Mouse (Mus musculus) embryonic facial prominence, embryonic 10.5 days (tissue): ENCODE measurements at regions not wholly inside any gene's neighbourhood (a gene's known extent, or its start where the extent isn't known, plus 50 kb on each side); places are given as distances from the start of the nearest gene placed in this dataset.

Source experiments
- DNase-seq: peaks from one replicate; pipeline ENCODE4 v3.0.0-alpha.2; 2017; ENCODE audit warnings: low spot score
- H3K27ac ChIP-seq: fragments of 300-500 bp; sonication (generic); replicated peaks from 2 replicates; pipeline ENCODE4 v1.5.1; 2016; ENCODE audit warnings: mild to moderate bottlenecking
- H3K27me3 ChIP-seq: fragments of 300-500 bp; sonication (generic); replicated peaks from 2 replicates; pipeline ENCODE4 v1.6.1; 2016; ENCODE audit warnings: low read depth, mild to moderate bottlenecking; ENCODE audit not compliant: poor library complexity, severe bottlenecking
- H3K36me3 ChIP-seq: fragments of 300-500 bp; sonication (generic); replicated peaks from 2 replicates; pipeline ENCODE4 v1.6.1; 2016; ENCODE audit warnings: mild to moderate bottlenecking, moderate library complexity
- H3K4me1 ChIP-seq: fragments of 300-500 bp; sonication (generic); 2 replicates; pipeline ENCODE4 v1.6.1; 2016
- H3K4me3 ChIP-seq: fragments of 300-500 bp; sonication (generic); 2 replicates; pipeline ENCODE4 v1.5.1; 2016; ENCODE audit warnings: mild to moderate bottlenecking, moderate library complexity
- H3K9me3 ChIP-seq: fragments of 300-500 bp; sonication (generic); 2 replicates; pipeline ENCODE4 v1.6.1; 2016; ENCODE audit warnings: mild to moderate bottlenecking
- WGBS: fragments of 180-500 bp; shearing (Covaris S2); methylation state at CpG from one replicate; pipeline ENCODE4 v1.1.7; 2016; 5-methylcytosine and 5-hydroxymethylcytosine counted together

- H3K4me3 ChIP-seq = no peak overlapping the region
- H3K36me3 ChIP-seq = no peaks in the 10 kb centered on the region
- no peak for DNase-seq
- H3K4me1 ChIP-seq = peaks cover 73% of the 10 kb centered on the region
- WGBS = 65% methylated on average over 5 of the region's 5 CpGs
- H3K27ac ChIP-seq = no peak overlapping the region
- peaks cover 3% of the 10 kb centered on the region; the same call in 1 of the 2 replicates for H3K9me3 ChIP-seq
- peaks cover 97% of the 10 kb centered on the region for H3K27me3 ChIP-seq
Observed at GRCm38 (mm10) chr6:100435222-100435621, 147.9 kb upstream of the Rybp start.

- WGBS = 33% methylated on average over 9 of the region's 9 CpGs
- H3K4me1 ChIP-seq = peaks cover 73% of the 10 kb centered on the region
- no peak overlapping the region; the same call in 1 of the 2 replicates for H3K4me3 ChIP-seq
- peaks cover 3% of the 10 kb centered on the region; the same call in 1 of the 2 replicates for H3K9me3 ChIP-seq
- peaks cover 100% of the 10 kb centered on the region for H3K27me3 ChIP-seq
- no peaks in the 10 kb centered on the region for H3K36me3 ChIP-seq
- H3K27ac ChIP-seq = peak overlapping the region; percentile 66; the same call in 1 of the 2 replicates
- DNase-seq = peak; percentile 40
Observed at GRCm38 (mm10) chr6:100433534-100433867, 146.2 kb upstream of the Rybp start.

- H3K4me1 ChIP-seq = peaks cover 73% of the 10 kb centered on the region
- peak overlapping the region; percentile 66 for H3K27ac ChIP-seq
- no peaks in the 10 kb centered on the region for H3K36me3 ChIP-seq
- H3K4me3 ChIP-seq = peak overlapping the region; percentile 24
- H3K9me3 ChIP-seq = peaks cover 3% of the 10 kb centered on the region; the same call in 1 of the 2 replicates
- H3K27me3 ChIP-seq = peaks cover 100% of the 10 kb centered on the region
- 10% methylated on average over 17 of the region's 17 CpGs for WGBS
- peak; percentile 79 for DNase-seq
Observed at GRCm38 (mm10) chr6:100432688-100433533, 145.6 kb upstream of the Rybp start.

- Histone ChIP-seq H3K27me3 (peaks cover 100% of the 10 kb centered on the region), H3K36me3 (no peaks in the 10 kb centered on the region), H3K27ac (no peak overlapping the region)
Observed at GRCm38 (mm10) chr6:100430286-100430685, 143.0 kb upstream of the Rybp start.

GRCm38 (mm10) chr6:100429511-100429910 is 142.2 kb upstream of the Rybp start:
- Histone ChIP-seq H3K4me1 (peaks cover 65% of the 10 kb centered on the region), H3K9me3 (peaks cover 3% of the 10 kb centered on the region; the same call in 1 of the 2 replicates), H3K27me3 (peaks cover 100% of the 10 kb centered on the region), H3K36me3 (no peaks in the 10 kb centered on the region), H3K27ac (no peak overlapping the region), H3K4me3 (no peak overlapping the region)
- WGBS = 79% methylated on average over 6 of the region's 6 CpGs
- DNase-seq = no peak

More at GRCm38 (mm10) chr6:100430286-100430685, 143.0 kb upstream of the Rybp start:
- 88% methylated on average over 4 of the region's 4 CpGs for WGBS
- DNase-seq = no peak
- peaks cover 3% of the 10 kb centered on the region; the same call in 1 of the 2 replicates for H3K9me3 ChIP-seq
- H3K4me3 ChIP-seq = no peak overlapping the region
- H3K4me1 ChIP-seq = peaks cover 60% of the 10 kb centered on the region

- DNase-seq = no peak
- Histone ChIP-seq H3K4me3 (no peak overlapping the region), H3K27ac (no peak overlapping the region), H3K9me3 (peaks cover under 1% of the 10 kb centered on the region; the same call in 1 of the 2 replicates), H3K4me1 (peaks cover 64% of the 10 kb centered on the region), H3K36me3 (no peaks in the 10 kb centered on the region), H3K27me3 (peaks cover 100% of the 10 kb centered on the region)
- WGBS = 67% methylated on average over 6 of the region's 6 CpGs
Observed at GRCm38 (mm10) chr6:100428759-100429158, 141.5 kb upstream of the Rybp start.

GRCm38 (mm10) chr6:100425551-100425950 is 138.3 kb upstream of the Rybp start:
- no peaks in the 10 kb centered on the region for H3K36me3 ChIP-seq
- no peaks in the 10 kb centered on the region for H3K9me3 ChIP-seq
- no peak overlapping the region for H3K27ac ChIP-seq
- no peak overlapping the region for H3K4me3 ChIP-seq
- no peak for DNase-seq
- WGBS = 70% methylated on average over 1 of the region's 1 CpGs
- H3K27me3 ChIP-seq = peaks cover 100% of the 10 kb centered on the region
- H3K4me1 ChIP-seq = peaks cover 62% of the 10 kb centered on the region

GRCm38 (mm10) chr6:100424788-100425403 is 137.6 kb upstream of the Rybp start:
- 51% methylated on average over 12 of the region's 12 CpGs for WGBS
- Histone ChIP-seq H3K27me3 (peaks cover 100% of the 10 kb centered on the region), H3K36me3 (no peaks in the 10 kb centered on the region), H3K9me3 (no peaks in the 10 kb centered on the region), H3K4me1 (peaks cover 63% of the 10 kb centered on the region), H3K4me3 (no peak overlapping the region), H3K27ac (no peak overlapping the region)
- DNase-seq = no peak

- H3K36me3 ChIP-seq = no peaks in the 10 kb centered on the region
- H3K4me1 ChIP-seq = peaks cover 63% of the 10 kb centered on the region
- 93% methylated on average over 6 of the region's 6 CpGs for WGBS
- no peak overlapping the region for H3K4me3 ChIP-seq
- H3K27ac ChIP-seq = no peak overlapping the region
- H3K27me3 ChIP-seq = peaks cover 100% of the 10 kb centered on the region
- no peaks in the 10 kb centered on the region for H3K9me3 ChIP-seq
- no peak for DNase-seq
Observed at GRCm38 (mm10) chr6:100424181-100424580, 136.9 kb upstream of the Rybp start.

GRCm38 (mm10) chr6:100423636-100424035 is 136.4 kb upstream of the Rybp start:
- H3K9me3 ChIP-seq = no peaks in the 10 kb centered on the region
- peaks cover 58% of the 10 kb centered on the region for H3K4me1 ChIP-seq
- WGBS = 93% methylated on average over 12 of the region's 12 CpGs
- peaks cover 100% of the 10 kb centered on the region for H3K27me3 ChIP-seq
- no peak overlapping the region for H3K27ac ChIP-seq
- H3K36me3 ChIP-seq = no peaks in the 10 kb centered on the region
- no peak overlapping the region for H3K4me3 ChIP-seq
- no peak for DNase-seq

GRCm38 (mm10) chr6:100422603-100423002 is 135.3 kb upstream of the Rybp start:
- DNase-seq = no peak
- Histone ChIP-seq H3K36me3 (no peaks in the 10 kb centered on the region), H3K27ac (peak overlapping the region; percentile 86), H3K4me3 (no peak overlapping the region), H3K4me1 (peaks cover 48% of the 10 kb centered on the region), H3K27me3 (peaks cover 100% of the 10 kb centered on the region), H3K9me3 (no peaks in the 10 kb centered on the region)
- 62% methylated on average over 6 of the region's 6 CpGs for WGBS

GRCm38 (mm10) chr6:100421706-100422578 is 134.7 kb upstream of the Rybp start:
- H3K4me3 ChIP-seq = peak overlapping the region; percentile 36
- H3K27ac ChIP-seq = peak overlapping the region; percentile 86
- peak; percentile 80 for DNase-seq
- H3K27me3 ChIP-seq = peaks cover 100% of the 10 kb centered on the region
- no peaks in the 10 kb centered on the region for H3K9me3 ChIP-seq
- 3% methylated on average over 24 of the region's 24 CpGs for WGBS
- no peaks in the 10 kb centered on the region for H3K36me3 ChIP-seq
- H3K4me1 ChIP-seq = peaks cover 43% of the 10 kb centered on the region
